Mouse (Mus musculus) liver, adult 2 months (tissue): ENCODE measurements at regions not wholly inside any gene's neighbourhood (a gene's known extent, or its start where the extent isn't known, plus 50 kb on each side); places are given as distances from the start of the nearest gene placed in this dataset.
A peak's percentile ranks its signal among the peaks of the same experiment; 100 is the strongest.

Experiments
- DNase-seq: peaks from one replicate; pipeline ENCODE4 v3.0.0-alpha.2; 2011; ENCODE audit warnings: low read depth, low spot score; ENCODE audit errors: extremely low read depth
- H3K27ac ChIP-seq: fragments of 200-500 bp; replicated peaks from 2 replicates; pipeline ENCODE4 v1.5.1; 2012; ENCODE audit warnings: low read depth, mild to moderate bottlenecking, control low read depth, inconsistent platforms, low read length; ENCODE audit not compliant: insufficient read depth
- H3K27me3 ChIP-seq: fragments of 200-500 bp; 2 replicates; pipeline ENCODE4 v1.6.1; 2012; ENCODE audit warnings: mild to moderate bottlenecking, moderate library complexity, low read length, inconsistent platforms; ENCODE audit not compliant: control insufficient read depth, insufficient read depth
- H3K36me3 ChIP-seq: fragments of 200-500 bp; 2 replicates; pipeline ENCODE4 v1.6.1; 2012; ENCODE audit warnings: low read length, inconsistent platforms; ENCODE audit not compliant: control insufficient read depth, insufficient read depth
- H3K4me1 ChIP-seq: fragments of 200-500 bp; 2 replicates; pipeline ENCODE4 v1.6.1; 2011; ENCODE audit warnings: low read length; ENCODE audit not compliant: control insufficient read depth, insufficient read depth
- H3K4me3 ChIP-seq: fragments of 200-500 bp; 2 replicates; pipeline ENCODE4 v1.5.1; 2011; ENCODE audit warnings: low read depth, mild to moderate bottlenecking, control low read depth, low read length, moderate library complexity; ENCODE audit not compliant: insufficient read depth
- H3K79me2 ChIP-seq: fragments of 200-500 bp; 2 replicates; pipeline ENCODE4 v1.6.1; 2012; ENCODE audit warnings: inconsistent platforms, mild to moderate bottlenecking, low read length, moderate library complexity; ENCODE audit not compliant: control insufficient read depth, insufficient read depth
- H3K9ac ChIP-seq: fragments of 200-500 bp; 2 replicates; pipeline ENCODE4 v1.6.1; 2012; ENCODE audit warnings: low read depth, mild to moderate bottlenecking, control low read depth, inconsistent platforms, low read length
- CTCF ChIP-seq: fragments of 200-500 bp; IDR thresholded peaks from 2 replicates; pipeline ENCODE4 v1.5.1; 2011; ENCODE audit warnings: low read depth, low read length, control low read depth
- POLR2A ChIP-seq: fragments of 200-500 bp; IDR thresholded peaks from 2 replicates; pipeline ENCODE4 v1.6.1; 2011; ENCODE audit warnings: low read length, control low read depth; ENCODE audit not compliant: insufficient read depth; ENCODE audit errors: extremely low read depth
- WGBS: fragments of 180-500 bp; shearing (Covaris S2); methylation state at CpG from one replicate; pipeline ENCODE4 v1.1.7; 2018; 5-methylcytosine and 5-hydroxymethylcytosine counted together

DNA sequence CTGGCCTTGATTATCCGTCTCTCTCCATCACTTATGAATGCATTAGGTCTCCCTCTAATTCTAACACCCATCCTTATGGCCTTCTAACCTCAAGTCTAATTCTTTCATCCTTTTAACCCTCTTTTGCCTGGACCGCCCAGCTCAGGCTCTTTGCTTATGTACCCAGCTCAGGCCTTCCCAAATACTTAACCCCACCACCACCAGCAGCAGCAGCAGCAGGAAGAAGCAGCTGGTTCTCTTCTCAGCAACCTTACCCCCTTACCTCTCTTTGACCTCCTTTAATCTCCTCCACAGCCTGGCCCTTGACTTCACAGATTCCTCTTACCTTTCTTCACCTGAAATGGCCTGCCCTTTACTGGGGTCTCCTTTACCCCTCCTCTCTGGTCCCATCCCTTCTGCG lies 178.8 kb upstream of the Mkln1 start:
- H3K4me3 ChIP-seq, result peak overlapping the region; percentile 70
- no peak for DNase-seq
- H3K9ac ChIP-seq, result peak overlapping the region; percentile 99
- 42% methylated on average over 3 of the region's 3 CpGs for WGBS
- TF ChIP-seq CTCF (no peak), POLR2A (no peak)
- H3K27ac ChIP-seq, result peak overlapping the region; percentile 100
- no peaks in the 10 kb centered on the region for H3K36me3 ChIP-seq
- peaks cover 21% of the 10 kb centered on the region; the same call in 1 of the 2 replicates for H3K79me2 ChIP-seq
- H3K27me3 ChIP-seq, result no peaks in the 10 kb centered on the region
- H3K4me1 ChIP-seq, result peaks cover 10% of the 10 kb centered on the region

DNA sequence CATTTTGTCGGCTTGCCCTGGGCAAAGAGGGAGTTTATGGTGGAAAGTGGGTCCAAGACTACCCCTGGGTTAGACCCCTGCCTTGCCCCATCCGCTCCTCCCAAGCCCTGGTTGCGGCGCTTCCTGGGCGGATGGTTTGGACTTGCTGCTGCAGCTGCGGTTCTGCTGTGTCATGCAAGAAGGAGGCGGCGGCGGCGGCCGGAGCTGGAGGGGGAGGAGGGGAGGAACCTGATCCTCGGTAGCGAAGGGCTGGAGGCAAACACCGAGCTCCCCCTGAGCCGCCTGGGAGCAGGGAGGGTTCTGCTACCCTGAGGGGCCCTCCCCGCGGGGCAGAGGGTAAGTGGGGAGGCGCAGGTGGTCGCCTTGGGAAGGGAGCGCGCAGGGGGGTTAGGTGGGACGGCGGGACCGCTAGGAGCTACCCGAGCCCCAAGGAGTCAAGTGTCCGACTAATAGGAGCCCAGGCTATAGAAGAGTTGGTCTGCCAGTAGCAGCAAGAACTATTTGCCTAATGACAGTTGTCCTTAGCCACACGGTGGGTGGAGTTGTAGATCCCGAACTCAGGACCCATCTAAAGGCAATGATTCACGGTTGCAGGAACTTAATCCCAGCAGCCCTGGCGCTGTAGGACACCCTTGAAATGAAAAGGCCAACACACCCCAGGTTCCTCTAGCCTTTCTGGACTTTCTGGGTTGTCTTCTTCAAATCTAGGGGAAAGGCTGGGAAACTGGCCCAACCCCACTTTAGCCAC lies 178.2 kb upstream of the Mkln1 start:
- DNase-seq, result peak; percentile 80
- peak overlapping the region; percentile 99 for H3K9ac ChIP-seq
- H3K4me1 ChIP-seq, result peaks cover 8% of the 10 kb centered on the region
- peak overlapping the region; percentile 100 for H3K27ac ChIP-seq
- peaks cover 21% of the 10 kb centered on the region; the same call in 1 of the 2 replicates for H3K79me2 ChIP-seq
- 2% methylated on average over 30 of the region's 30 CpGs for WGBS
- no peaks in the 10 kb centered on the region for H3K27me3 ChIP-seq
- peak overlapping the region; percentile 70 for H3K4me3 ChIP-seq
- TF ChIP-seq POLR2A (peak; percentile 57; the same call in 1 of the 2 replicates), CTCF (no peak)
- H3K36me3 ChIP-seq, result no peaks in the 10 kb centered on the region

DNA sequence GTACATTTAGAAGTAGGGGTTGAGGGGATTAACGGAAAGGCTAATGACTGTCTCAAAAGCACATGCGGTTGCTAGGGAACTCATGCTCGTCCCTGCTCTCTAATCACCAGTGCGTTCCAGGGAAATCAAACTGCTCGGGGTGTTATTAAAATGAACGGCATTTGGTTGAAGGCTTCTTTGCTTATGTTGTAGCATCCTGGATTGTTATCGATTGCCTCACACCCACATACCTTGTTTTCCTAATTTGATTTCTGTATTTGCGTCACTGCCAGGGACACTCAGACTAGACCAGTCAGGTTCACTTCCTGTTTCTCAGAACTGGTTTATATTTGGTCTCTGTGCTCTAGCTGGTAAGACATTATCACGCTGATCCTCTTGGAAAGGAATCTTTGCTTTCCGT lies 177.0 kb upstream of the Mkln1 start:
- Histone ChIP-seq H3K36me3 (no peaks in the 10 kb centered on the region), H3K79me2 (peaks cover 21% of the 10 kb centered on the region; the same call in 1 of the 2 replicates), H3K9ac (peak overlapping the region; percentile 2; the same call in 1 of the 2 replicates), H3K27ac (peak overlapping the region; percentile 55), H3K4me3 (peak overlapping the region; percentile 63), H3K4me1 (peaks cover 8% of the 10 kb centered on the region), H3K27me3 (no peaks in the 10 kb centered on the region)
- under 1% methylated on average over 10 of the region's 10 CpGs for WGBS
- TF ChIP-seq CTCF, result no peak
- DNase-seq, result peak; percentile 92

DNA sequence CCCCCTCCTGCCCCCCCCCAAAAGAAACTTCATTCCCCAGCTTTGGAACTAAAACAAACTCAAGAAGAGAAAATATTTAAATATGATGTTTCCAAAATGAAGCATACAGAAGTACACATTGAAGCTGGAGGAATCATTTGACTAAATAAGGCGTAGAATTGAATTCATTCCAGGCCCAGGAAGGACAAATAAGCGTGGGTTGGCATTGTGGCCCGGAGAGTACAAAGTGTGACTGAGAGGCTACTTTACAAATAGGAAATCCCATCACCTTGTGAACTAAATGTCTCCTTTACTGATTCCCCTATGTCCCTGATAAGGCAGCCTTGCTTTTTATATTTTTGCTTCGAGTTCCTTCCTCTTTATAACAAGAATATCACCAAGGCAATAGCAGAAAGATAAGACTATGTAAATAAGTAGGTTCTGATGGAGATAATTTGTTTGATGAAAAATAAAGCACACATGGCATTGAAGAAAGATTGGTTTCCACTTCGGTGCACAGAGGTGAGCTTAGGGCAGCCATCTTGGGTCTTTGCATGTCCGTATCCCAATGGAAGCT lies 176.4 kb upstream of the Mkln1 start:
- no peak for TF ChIP-seq CTCF
- TF ChIP-seq POLR2A, result no peak
- Histone ChIP-seq H3K9ac (no peak overlapping the region), H3K4me3 (peak overlapping the region; percentile 63; the same call in 1 of the 2 replicates), H3K27ac (peak overlapping the region; percentile 55), H3K36me3 (no peaks in the 10 kb centered on the region), H3K4me1 (peaks cover 8% of the 10 kb centered on the region), H3K79me2 (peaks cover 19% of the 10 kb centered on the region; the same call in 1 of the 2 replicates), H3K27me3 (no peaks in the 10 kb centered on the region)
- DNase-seq, result peak; percentile 91
- WGBS, result 26% methylated on average over 6 of the region's 6 CpGs

DNA sequence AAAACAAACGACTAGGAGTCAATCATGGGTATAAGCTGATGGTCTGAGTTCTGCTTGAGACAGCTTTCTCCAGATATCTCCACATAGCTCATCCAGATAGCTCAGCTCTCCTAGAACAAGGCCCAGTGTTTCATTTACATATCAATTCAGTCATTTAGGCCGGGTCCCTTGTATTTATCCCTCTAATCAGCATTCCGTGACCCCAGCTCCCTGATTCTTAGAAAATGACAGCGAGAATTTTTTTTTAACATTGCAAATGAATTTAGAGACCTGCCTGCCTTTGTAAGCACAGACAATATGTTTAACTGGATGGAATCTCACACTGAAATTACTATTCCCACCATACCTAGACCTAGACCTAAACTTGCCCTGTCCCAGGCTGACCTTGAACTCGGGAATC lies 171.1 kb upstream of the Mkln1 start:
- Histone ChIP-seq H3K9ac (no peak overlapping the region), H3K79me2 (peaks cover 21% of the 10 kb centered on the region; the same call in 1 of the 2 replicates), H3K4me3 (no peak overlapping the region), H3K4me1 (peaks cover 3% of the 10 kb centered on the region; the same call in 1 of the 2 replicates), H3K27me3 (no peaks in the 10 kb centered on the region), H3K36me3 (no peaks in the 10 kb centered on the region), H3K27ac (no peak overlapping the region)
- WGBS, result 76% methylated on average over 5 of the region's 5 CpGs
- TF ChIP-seq CTCF (no peak), POLR2A (no peak)
- no peak for DNase-seq

DNA sequence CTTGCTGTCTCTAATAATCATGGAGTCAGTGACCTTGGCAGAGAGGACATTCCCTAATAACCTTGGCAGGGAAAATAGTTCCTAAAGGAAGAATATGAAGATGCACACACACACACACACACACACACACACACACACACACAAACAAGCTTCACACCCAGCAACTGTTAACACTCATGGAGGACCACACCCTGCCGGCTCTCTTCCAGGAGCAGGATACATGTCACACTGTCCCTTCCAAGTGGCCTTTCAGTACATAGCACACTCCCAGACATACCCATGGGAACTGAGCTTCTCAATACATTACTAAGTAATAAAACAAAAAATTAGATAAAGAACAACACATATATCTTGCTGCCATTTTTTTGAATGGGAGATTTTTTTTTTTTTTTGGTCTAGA lies 170.5 kb upstream of the Mkln1 start:
- Histone ChIP-seq H3K79me2 (peaks cover 22% of the 10 kb centered on the region; the same call in 1 of the 2 replicates), H3K4me3 (no peak overlapping the region), H3K27ac (no peak overlapping the region), H3K4me1 (peaks cover 3% of the 10 kb centered on the region; the same call in 1 of the 2 replicates), H3K36me3 (no peaks in the 10 kb centered on the region), H3K9ac (no peak overlapping the region), H3K27me3 (no peaks in the 10 kb centered on the region)
- 97% methylated on average over 1 of the region's 1 CpGs for WGBS
- DNase-seq, result no peak
- TF ChIP-seq CTCF (no peak), POLR2A (no peak)
